Mouse (Mus musculus) activated CD4-positive, CD25-positive, alpha-beta regulatory T cell, adult 4 months (primary cell): Measurements from ENCODE around the gene Wfdc9. TPM values are rescaled to one million over a fixed set of nuclear protein-coding genes. Genes with fewer than 3 reads are reported as not detected.

Experiments used
- ATAC-seq: one replicate; pipeline ENCODE4 v1.8.0; 2017
- polyA plus RNA-seq, 2 experiments: library from polyadenylated mRNA; unstranded; fragments of 100-300 nt; shearing (Covaris generic); gene quantifications; one replicate each; pipeline ENCODE4 v1.2.1; 2017

Gene Wfdc9
- polyA plus RNA-seq: not detected

DNA sequence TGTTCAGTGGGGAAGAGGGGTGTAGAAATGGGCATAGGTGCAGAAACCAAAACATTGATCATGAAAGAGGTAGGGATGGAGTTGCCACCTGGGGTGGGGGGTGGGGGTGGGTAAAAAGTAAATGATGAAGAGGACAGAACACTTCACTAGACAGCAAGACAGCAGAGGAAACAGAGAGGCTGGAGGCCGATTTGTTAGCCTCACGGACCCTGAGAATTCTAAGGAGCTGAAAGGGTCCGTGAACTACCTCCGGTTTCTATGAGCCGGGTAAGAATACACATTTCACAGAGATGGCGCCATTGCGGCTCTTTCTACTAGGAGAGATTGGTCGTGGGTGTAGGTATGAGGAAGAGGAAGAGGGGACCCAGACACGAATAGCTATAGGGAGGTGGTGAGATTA is at the start of gene Wfdc9:
TSS of gene Wfdc9 (minus strand) at position 101 of the 400 bp plus-strand sequence.
- no peak for ATAC-seq

GRCm38 (mm10) chr2:164705991-164706390 is 49.6 kb upstream of the Wfdc9 start:
- no peak for ATAC-seq

DNA sequence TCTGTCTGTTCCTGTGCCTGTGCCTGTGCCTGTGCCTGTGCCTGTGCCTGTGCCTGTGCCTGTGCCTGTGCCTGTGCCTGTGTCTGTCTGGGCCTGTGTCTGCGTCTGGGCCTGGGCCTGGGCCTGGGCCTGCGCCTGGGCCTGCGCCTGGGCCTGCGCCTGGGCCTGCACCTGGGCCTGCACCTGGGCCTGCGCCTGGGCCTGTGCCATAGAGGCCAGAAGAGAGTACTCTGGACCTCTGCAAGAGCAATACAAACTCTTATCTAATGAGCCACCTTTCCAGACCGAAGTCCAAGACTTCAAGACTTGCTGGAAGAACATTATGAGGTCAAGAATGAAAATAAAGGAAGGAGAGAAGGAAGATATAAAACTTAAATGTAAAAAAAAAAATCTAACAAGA is 48.9 kb upstream of the Wfdc9 start:
- no peak for ATAC-seq

DNA sequence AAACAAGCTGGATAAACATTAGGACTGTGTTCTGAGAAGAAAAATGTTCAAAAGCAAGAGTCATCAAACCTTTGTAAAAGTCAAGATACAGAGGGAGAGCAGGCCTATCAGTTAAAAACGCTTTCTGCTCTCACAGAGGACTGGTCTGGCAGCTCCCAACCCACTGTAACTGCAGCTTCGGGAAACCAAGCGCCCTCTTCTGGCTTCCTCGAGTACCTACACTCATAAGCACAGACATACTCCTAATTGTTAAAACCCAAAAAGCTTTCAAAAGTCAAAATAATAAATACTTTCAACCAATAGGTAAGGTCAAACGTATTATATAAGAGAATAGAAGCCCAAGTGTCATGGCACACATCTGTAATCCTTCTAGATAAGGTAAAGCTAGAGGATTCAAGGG is 47.9 kb upstream of the Wfdc9 start:
- ATAC-seq: no peak

- no peak for ATAC-seq
Measured at GRCm38 (mm10) chr2:164701761-164702160, 45.4 kb upstream of the Wfdc9 start.

- ATAC-seq: no peak
Measured at GRCm38 (mm10) chr2:164700959-164701358, 44.6 kb upstream of the Wfdc9 start.

GRCm38 (mm10) chr2:164698201-164698600 is 41.8 kb upstream of the Wfdc9 start, which contains the start of gene Spint4:
Gene Spint4, plus strand, starts transcription at chr2:164698501.
- no peak for ATAC-seq

GRCm38 (mm10) chr2:164684807-164685206 is 28.4 kb upstream of the Wfdc9 start, which contains the start of gene Wfdc13:
Gene Wfdc13, plus strand, starts transcription at chr2:164685107.
- ATAC-seq: no peak

- ATAC-seq: no peak
Measured at GRCm38 (mm10) chr2:164679906-164680305, 23.5 kb upstream of the Wfdc9 start.

- ATAC-seq: no peak
Measured at GRCm38 (mm10) chr2:164678848-164679625, 22.7 kb upstream of the Wfdc9 start.

DNA sequence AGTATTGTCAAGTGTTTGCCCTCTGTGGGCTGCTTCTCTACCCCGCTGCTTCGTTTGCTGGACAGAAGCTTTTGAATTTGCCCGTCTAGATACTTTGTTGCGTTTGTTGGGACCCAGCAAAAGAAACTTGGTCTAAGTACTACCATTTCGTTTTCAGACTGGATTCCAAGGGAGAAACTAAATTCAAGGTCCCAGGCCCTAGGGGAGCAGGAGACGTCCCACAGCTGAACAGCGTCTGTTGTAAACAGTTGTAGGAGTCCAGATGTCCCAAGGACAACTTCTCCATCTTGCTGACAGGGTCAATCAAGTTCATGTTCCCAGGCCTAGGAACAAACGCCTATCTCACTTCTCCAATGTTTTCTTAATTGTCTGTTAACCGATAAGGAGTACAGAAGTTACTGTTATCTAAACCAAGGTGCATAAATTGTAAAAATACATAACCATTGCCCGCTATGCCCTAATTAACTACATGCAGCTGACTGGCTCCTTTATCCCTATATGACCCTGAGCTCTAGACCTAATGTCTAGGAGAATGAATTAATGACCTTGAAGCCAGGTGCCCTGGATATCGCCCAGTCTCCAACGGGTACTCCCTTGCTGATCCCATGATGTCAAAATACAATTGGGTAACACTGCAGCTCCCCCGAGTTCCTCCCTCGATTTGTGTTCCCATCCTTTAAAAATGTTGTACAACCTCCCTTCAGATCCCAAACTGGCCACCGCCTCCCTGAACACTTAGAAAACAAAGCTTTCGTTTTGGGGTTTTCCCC is 20.7 kb upstream of the Wfdc9 start:
- no peak for ATAC-seq

DNA sequence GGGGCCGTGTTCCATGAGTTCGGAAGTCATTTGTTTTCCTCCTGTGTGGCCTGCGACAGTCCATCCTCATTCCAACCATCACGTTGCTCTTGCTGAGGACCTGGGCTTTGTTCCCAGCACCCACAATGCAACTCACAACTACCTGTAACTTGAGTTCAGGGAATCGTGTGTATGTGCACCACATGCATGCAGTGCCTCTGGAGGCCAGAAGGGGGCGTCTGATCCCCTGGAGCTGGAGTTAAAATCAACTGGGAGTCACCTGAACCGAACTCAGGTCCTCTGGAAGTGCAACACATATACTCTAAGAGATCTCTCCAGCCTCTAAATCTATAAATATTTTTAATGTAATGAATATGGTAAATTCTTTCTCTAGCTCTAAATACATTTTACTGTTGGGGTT is 19.7 kb upstream of the Wfdc9 start:
- ATAC-seq: no peak

DNA sequence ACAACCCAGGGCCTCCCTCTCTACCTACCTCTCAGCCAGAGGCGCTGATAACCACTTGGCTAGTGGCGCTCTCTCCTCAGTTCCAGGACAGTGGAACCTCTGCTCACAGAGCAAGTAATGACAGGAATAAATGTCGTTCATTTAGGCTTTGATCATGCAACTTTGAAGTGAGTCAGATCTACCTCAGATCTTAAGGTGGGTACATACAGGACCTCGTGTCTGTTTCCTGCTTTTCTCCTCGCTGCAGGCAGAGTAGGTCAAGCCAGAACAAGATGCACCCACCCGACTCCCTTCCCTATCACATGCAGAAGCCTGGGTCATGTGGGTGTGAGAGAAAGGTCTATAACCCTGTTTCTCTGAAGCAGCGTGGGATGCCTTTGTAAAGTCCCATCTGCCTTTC is 17.6 kb upstream of the Wfdc9 start, which contains the start of gene Wfdc11:
TSS of gene Wfdc11 (minus strand) at position 101 of the 400 bp plus-strand sequence.
- no peak for ATAC-seq

DNA sequence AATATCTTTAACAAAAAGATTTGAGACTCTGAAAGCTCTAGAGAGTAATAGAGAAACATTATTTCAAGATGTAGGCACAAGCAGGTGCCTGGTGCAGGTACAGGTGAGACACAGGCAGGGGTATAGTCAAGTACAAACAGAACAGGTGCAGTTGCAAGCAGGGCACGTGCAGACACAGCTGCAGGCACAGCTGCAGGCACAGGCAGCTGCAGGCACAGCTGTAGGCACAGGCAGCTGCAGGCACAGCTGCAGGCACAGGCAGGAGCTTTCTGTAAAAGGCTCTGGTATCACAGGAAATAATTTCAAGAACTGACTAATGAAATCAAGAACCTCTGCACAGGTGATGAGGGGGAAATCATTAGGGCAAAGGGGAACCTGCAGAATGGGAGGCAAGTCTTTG is 14.6 kb upstream of the Wfdc9 start:
- no peak for ATAC-seq

- ATAC-seq: no peak
Measured at GRCm38 (mm10) chr2:164670261-164670660, 13.9 kb upstream of the Wfdc9 start.

DNA sequence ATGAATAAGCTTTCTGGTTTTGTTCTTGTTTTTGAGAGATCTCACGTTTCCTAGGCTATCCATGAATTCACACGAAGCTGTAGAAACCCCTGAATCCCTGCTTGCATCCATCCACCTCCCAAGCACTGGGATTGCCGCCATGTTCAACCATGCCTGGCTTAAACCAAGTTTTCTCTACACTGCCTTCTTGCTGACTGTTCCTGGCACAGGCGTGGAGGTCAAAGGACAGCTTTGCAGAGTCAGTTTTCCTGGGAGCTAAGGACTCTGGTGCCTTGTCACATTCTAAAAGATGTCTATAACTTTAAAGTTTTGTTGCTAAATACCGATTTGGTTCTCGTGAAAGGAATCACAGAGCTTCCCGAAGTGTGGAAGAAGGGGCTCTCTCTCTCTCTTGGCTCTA is 8.5 kb upstream of the Wfdc9 start:
- no peak for ATAC-seq

GRCm38 (mm10) chr2:164655858-164656257 is 525 bp downstream of the Wfdc9 start, which contains the start of gene Wfdc10:
Gene Wfdc10, plus strand, starts transcription at chr2:164656046.
- no peak for ATAC-seq

- no peak for ATAC-seq
Measured at GRCm38 (mm10) chr2:164641881-164642673, 14.3 kb downstream of the Wfdc9 start.

GRCm38 (mm10) chr2:164641129-164641528 is 15.3 kb downstream of the Wfdc9 start:
- no peak for ATAC-seq

GRCm38 (mm10) chr2:164638696-164639095 is 17.7 kb downstream of the Wfdc9 start, which contains the start of gene Wfdc16:
Gene Wfdc16, minus strand, starts transcription at chr2:164638796.
- no peak for ATAC-seq

- no peak for ATAC-seq
Measured at GRCm38 (mm10) chr2:164635266-164635665, 21.1 kb downstream of the Wfdc9 start.

DNA sequence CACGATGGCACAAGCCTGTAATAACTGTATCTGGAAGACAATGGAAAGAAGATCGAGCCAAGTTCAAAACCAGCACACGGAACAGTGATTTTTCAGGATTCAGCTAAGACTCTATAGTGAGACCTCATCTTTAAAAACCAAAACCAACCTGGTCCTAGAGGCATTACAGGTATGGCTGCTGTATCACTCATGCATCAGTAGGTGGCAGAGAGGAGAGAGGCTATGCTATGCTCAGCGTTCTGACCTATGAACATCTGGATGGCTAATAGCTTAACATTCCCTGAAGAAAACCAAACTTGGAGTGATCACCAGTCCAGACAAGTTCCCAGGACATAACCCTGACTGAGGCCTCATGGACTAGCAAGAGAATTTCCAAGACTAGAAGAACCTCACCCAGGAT is 34.6 kb downstream of the Wfdc9 start:
- ATAC-seq: no peak

DNA sequence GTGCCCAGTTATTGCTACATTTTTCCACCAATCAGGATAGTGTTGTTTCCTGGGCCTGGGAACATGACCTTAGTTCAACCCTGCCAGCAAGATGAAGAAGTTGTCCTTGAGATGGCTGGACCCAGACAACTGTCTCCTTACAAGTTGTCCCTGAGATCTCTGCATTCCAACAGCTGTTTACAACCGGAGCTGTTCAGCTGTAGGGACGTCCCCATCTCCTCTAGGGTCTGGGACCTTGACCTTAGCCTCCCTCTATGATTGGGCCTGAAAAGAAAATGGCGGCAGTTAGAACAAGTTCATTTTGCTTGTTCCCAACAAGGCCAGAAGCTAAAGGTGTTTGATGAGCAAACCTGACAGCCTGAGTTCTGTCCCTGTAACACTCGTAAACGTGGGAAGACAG is 37.3 kb downstream of the Wfdc9 start:
- no peak for ATAC-seq
